Mouse (Mus musculus) urinary bladder, postnatal 10 days (tissue): Measurements from ENCODE around the gene Mlst8.
"Not testable (repeated sequence)": the region's sequence is repeated elsewhere in the genome, so short reads cannot be mapped to it uniquely, and the experiment has no call there.

Experiments used
- DNase-seq: peaks from one replicate; pipeline ENCODE4 v3.0.0; 2022; ENCODE audit warnings: low spot score

Gene Mlst8

DNA sequence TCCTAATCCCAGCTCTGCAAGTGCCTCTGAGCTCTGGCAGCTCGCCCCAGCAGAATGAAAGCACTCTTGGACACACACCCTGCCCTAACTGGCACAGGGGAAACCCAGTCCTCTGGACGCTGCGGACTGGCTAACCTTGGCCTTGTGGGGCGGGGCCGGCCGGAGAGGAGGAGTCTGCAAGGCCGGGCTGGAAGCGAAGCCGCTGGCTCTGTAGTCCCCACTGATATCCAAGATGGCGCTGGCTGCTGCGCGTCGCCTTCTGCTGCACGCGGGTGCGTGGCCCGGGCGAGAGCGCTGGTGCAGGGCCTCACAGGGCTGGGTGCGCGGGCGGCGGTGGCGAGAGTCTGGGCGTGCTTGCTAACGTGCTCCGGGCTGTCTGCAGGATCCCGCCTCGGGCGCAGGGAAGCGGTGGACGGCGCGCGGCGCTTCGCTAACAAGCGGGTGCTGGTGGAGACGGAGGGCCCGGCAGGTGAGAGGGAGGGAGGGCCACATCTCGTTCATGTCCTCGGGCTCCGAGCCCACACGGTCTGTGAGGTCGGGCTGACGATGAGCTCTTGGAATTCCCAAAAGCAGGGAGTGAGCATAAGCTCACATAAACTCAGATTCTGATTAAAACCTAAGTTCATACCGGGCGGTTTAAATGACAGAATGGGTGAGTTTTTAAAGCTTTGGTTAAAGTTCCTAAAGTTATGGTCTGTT lies 52.3 kb downstream of the Mlst8 start, which contains the start of gene Eci1:
Gene Eci1 (plus strand): TSS at position 171 of the 699 bp plus-strand sequence.
- peak; percentile 85 for DNase-seq

DNA sequence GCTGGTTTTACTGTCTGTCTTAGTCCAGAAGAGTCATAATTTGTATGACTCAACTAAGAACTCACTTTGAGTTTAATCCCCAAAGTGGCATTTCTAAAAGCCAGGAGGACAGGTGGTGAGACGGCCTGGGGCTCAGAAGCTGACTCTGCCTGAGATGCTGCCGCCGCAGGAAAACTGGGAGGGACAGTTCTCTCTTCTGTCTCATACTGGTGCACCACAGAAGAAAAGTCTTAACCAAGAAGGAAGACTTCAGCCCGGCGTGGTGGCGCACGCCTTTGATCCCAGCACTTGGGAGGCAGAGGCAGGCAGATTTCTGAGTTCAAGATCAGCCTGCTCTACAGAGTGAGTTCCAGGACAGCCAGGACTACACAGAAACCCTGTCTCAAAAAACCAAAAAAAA lies 53.0 kb downstream of the Mlst8 start:
- no peak for DNase-seq

DNA sequence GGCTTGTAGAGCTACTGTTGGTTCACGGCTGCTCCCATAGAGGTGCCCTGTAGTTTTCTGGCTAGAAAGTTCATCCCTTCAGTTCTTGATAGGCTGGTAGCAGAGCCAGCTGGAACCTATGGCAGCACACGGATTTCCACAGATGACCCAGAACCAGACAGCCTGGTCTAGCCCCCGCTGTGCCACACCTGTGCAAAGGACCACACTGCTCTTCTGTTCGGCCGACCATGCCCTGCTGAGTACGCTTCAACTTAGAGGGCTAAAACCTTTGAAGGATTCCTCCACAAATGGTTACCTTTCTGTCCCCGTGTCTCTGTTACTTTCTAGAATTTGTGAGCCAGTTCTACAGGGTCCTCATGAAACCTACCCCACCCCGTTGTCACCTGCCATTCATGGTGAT lies 53.6 kb downstream of the Mlst8 start:
- DNase-seq = not testable (repeated sequence)

DNA sequence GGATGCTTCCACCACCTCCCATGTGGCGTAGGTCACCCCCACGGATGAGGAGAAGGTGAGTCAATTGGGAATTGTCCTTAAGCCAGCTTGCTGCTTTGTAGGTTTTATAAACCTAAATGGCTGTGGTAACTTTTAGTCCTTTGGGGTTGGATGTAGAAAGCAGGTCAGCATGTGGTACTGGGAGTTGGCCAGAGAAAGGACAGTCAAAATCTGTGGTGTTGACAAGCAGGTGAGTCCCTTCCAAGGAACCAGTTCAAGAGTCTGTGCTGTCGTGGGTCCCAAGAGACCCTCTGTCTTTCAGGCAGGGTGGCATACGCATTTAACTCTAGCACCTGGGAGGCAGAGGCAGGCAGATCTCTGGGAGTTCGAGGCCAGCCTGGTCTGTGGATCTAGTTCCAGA lies 54.4 kb downstream of the Mlst8 start:
- no peak for DNase-seq
